Mouse (Mus musculus): Measurements from ENCODE around the gene Gpx1. TPM values are rescaled to one million over a fixed set of nuclear protein-coding genes. Genes with fewer than 3 reads are reported as not detected.
A peak's percentile ranks its signal among the peaks of the same experiment; 100 is the strongest.
"Not testable (repeated sequence)": the region's sequence is repeated elsewhere in the genome, so short reads cannot be mapped to it uniquely, and the experiment has no call there.

The Gpx1 gene
- 100 to 1,000 TPM; 152 to 166 TPM for total RNA-seq (2021)

GRCm38 (mm10) chr9:108338886-108339781 is at the start of gene Gpx1:
Gene Gpx1, plus strand, starts transcription at chr9:108338903.
- intact Hi-C loops (cut with DNase I): loop anchor here (2.0 kb wide), 1 partner anchor 32 kb away; the partner anchor contains the start of genes Rhoa and Tcta
- DNase-seq: peak; percentile 94 to 95

- intact Hi-C loops (cut with DNase I): no loop called here
- no peak for DNase-seq
These were observed 49.4 kb upstream of the Gpx1 start for GRCm38 (mm10) chr9:108289347-108289746.

- DNase-seq: peak; percentile 95 to 96
- intact Hi-C loops (cut with DNase I): no loop called here
These were observed 48.5 kb upstream of the Gpx1 start, which contains the start of gene Nicn1 for GRCm38 (mm10) chr9:108290016-108290750. Gene Nicn1, plus strand, starts transcription at chr9:108290429.

GRCm38 (mm10) chr9:108290773-108291172 is 47.9 kb upstream of the Gpx1 start:
- no peak for DNase-seq
- intact Hi-C loops (cut with DNase I): no loop called here

- no peak for DNase-seq
These were observed 42.0 kb upstream of the Gpx1 start, which contains the start of gene Amt for GRCm38 (mm10) chr9:108296453-108297355. Gene Amt, plus strand, starts transcription at chr9:108296853.

GRCm38 (mm10) chr9:108301853-108302252 is 36.9 kb upstream of the Gpx1 start:
- intact Hi-C loops (cut with DNase I): no loop called here
- no peak for DNase-seq

More at GRCm38 (mm10) chr9:108296453-108297355, 42.0 kb upstream of the Gpx1 start, which contains the start of gene Amt:
- intact Hi-C loops (cut with DNase I): no loop called here

GRCm38 (mm10) chr9:108304716-108305115 is 34.0 kb upstream of the Gpx1 start:
- intact Hi-C loops (cut with DNase I): no loop called here
- peak in 1 of 2 experiments; percentile 27 for DNase-seq

- intact Hi-C loops (cut with DNase I): no loop called here
- DNase-seq: peak; percentile 32 to 34
These were observed 33.5 kb upstream of the Gpx1 start for GRCm38 (mm10) chr9:108305170-108305569.

GRCm38 (mm10) chr9:108305629-108306520 is 32.8 kb upstream of the Gpx1 start, which contains the start of the genes Rhoa and Tcta:
Gene Rhoa, plus strand, starts transcription at chr9:108306129.
Gene Tcta, minus strand, starts transcription at chr9:108306160.
- DNase-seq: peak; percentile 99
- intact Hi-C loops (cut with DNase I): loop anchor here (2.0 kb wide), 1 partner anchor 33 kb away; the partner anchor contains the start of gene Gpx1

GRCm38 (mm10) chr9:108306571-108306980 is 32.1 kb upstream of the Gpx1 start:
- intact Hi-C loops (cut with DNase I): loop anchor here (2.0 kb wide), 1 partner anchor 32 kb away; the partner anchor contains the start of gene Gpx1
- peak; percentile 88 for DNase-seq

GRCm38 (mm10) chr9:108307021-108307807 is 31.5 kb upstream of the Gpx1 start:
- no peak for DNase-seq
- intact Hi-C loops (cut with DNase I): loop anchor here (2.0 kb wide), 1 partner anchor 32 kb away; the partner anchor contains the start of gene Gpx1

- peak in 1 of 2 experiments; percentile 18 for DNase-seq
- intact Hi-C loops (cut with DNase I): loop anchor here (1.0 kb wide), 1 partner anchor 11 kb away; no protein-coding TSS in a partner anchor
These were observed 30.6 kb upstream of the Gpx1 start for GRCm38 (mm10) chr9:108308141-108308540.

GRCm38 (mm10) chr9:108317572-108317971 is 21.1 kb upstream of the Gpx1 start:
- DNase-seq: peak in 1 of 2 experiments; percentile 24
- intact Hi-C loops (cut with DNase I): no loop called here

- intact Hi-C loops (cut with DNase I): no loop called here
- no peak for DNase-seq
These were observed 20.2 kb upstream of the Gpx1 start for GRCm38 (mm10) chr9:108318462-108318861.

- DNase-seq; intact Hi-C loops (cut with DNase I): not testable (repeated sequence)
These were observed 16.6 kb upstream of the Gpx1 start for GRCm38 (mm10) chr9:108322054-108322453.

- intact Hi-C loops (cut with DNase I): no loop called here
- no peak for DNase-seq
These were observed 13.9 kb upstream of the Gpx1 start for GRCm38 (mm10) chr9:108324784-108325183.

- no peak for DNase-seq
- intact Hi-C loops (cut with DNase I): no loop called here
These were observed 12.9 kb upstream of the Gpx1 start for GRCm38 (mm10) chr9:108325811-108326210.
